Mouse (Mus musculus) limb, embryonic 12.5 days (tissue): Measurements from ENCODE around the gene Pld1. TPM values are rescaled to one million over a fixed set of nuclear protein-coding genes. Genes with fewer than 3 reads are reported as not detected.

Source experiments
- ATAC-seq: fragments of 200-750 bp; cut with Nextera tagmentation; 2 replicates; pipeline ENCODE4 v1.8.0; 2017; ENCODE audit warnings: low read depth, moderate TSS enrichment; ENCODE audit not compliant: insufficient number of reproducible peaks, insufficient read depth, low FRiP score, low TSS enrichment
- H3K27ac ChIP-seq: fragments of 300-500 bp; sonication (generic); 2 replicates; pipeline ENCODE4 v1.5.1; 2016; ENCODE audit warnings: mild to moderate bottlenecking, moderate library complexity
- H3K27me3 ChIP-seq: fragments of 300-500 bp; sonication (generic); 2 replicates; pipeline ENCODE4 v1.6.1; 2016; ENCODE audit warnings: mild to moderate bottlenecking, moderate library complexity
- H3K36me3 ChIP-seq: fragments of 300-500 bp; sonication (generic); 2 replicates; pipeline ENCODE4 v1.6.1; 2016; ENCODE audit warnings: mild to moderate bottlenecking, moderate library complexity
- H3K4me1 ChIP-seq: fragments of 300-500 bp; sonication (generic); replicated peaks from 2 replicates; pipeline ENCODE4 v1.6.1; 2016
- H3K4me2 ChIP-seq: fragments of 300-500 bp; sonication (generic); 2 replicates; pipeline ENCODE4 v1.6.1; 2016; ENCODE audit warnings: mild to moderate bottlenecking, moderate library complexity
- H3K4me3 ChIP-seq: fragments of 300-500 bp; sonication (generic); replicated peaks from 2 replicates; pipeline ENCODE4 v1.5.1; 2016; ENCODE audit warnings: mild to moderate bottlenecking
- H3K9ac ChIP-seq: fragments of 300-500 bp; sonication (generic); replicated peaks from 2 replicates; pipeline ENCODE4 v1.6.1; 2016; ENCODE audit warnings: mild to moderate bottlenecking, moderate library complexity
- H3K9me3 ChIP-seq: fragments of 300-500 bp; sonication (generic); 2 replicates; pipeline ENCODE4 v1.6.1; 2016; ENCODE audit warnings: mild to moderate bottlenecking, moderate library complexity
- WGBS: fragments of 180-500 bp; shearing (Covaris S2); methylation state at CpG from one replicate; pipeline ENCODE4 v1.1.7; 2016; 5-methylcytosine and 5-hydroxymethylcytosine counted together
- polyA plus RNA-seq: library from polyadenylated mRNA; unstranded; fragments of >200 nt; fragmentation: Nextera tagmentation; extraction: Ambion mirVana; gene quantifications from 2 replicates; pipeline ENCODE4 v1.2.1, GENCODE M21; 2016

Gene Pld1
- polyA plus RNA-seq, 1 experiment from 2014 or later, result 2.8 TPM

DNA sequence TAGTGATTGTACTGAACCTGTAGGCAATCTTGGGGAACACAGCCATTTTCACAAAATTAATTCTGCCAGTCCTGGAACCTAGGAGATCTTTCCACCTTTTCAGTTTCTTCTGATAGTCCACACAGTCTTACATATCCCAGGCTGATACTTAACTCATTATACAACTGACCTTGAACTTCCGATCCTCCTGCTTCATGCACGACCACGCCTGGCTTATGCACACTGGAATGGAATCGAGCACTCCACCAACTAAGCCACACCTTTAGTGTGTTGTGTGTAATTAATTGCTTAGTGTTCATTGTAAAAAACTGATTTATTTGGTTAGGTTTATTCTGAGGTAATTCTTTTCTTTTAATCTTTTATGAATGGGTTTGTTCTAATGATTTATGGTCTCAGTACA, 122.2 kb downstream of the Pld1 start:
- no peak overlapping the region for H3K4me2 ChIP-seq
- WGBS, result 61% methylated on average over 4 of the region's 4 CpGs
- ATAC-seq, result no peak

DNA sequence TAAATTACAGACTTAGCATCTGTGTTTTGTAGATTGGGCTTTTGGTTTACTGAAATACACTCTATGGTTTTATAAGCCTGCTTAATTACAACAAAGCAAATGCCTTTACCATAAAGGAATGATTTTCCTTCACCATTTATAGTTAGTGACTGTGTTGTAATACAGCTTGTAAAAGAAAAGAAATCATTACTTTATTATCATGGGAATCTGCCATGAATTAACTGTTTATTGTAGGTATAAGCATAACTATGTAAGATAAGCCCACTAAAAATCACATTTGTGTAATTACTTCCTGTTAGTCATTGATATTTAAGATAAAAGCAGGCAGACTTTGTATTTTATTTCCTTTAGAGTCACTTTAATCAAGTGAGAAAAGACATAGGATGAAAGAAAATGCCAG, 122.7 kb downstream of the Pld1 start:
- no peak overlapping the region for H3K27ac ChIP-seq
- H3K27me3 ChIP-seq, result 0 out of 2 replicates have a peak, but pooled peaks cover 4% of the 10 kb centered on the region
- H3K4me2 ChIP-seq, result no peak overlapping the region
- H3K9ac ChIP-seq, result no peak overlapping the region
- H3K36me3 ChIP-seq, result no peaks in the 10 kb centered on the region
- H3K4me3 ChIP-seq, result no peak overlapping the region
- ATAC-seq, result no peak
- H3K9me3 ChIP-seq, result no peaks in the 10 kb centered on the region
- no peaks in the 10 kb centered on the region for H3K4me1 ChIP-seq

More for the DNA sequence above, 122.2 kb downstream of the Pld1 start:
- no peak overlapping the region for H3K9ac ChIP-seq
- H3K4me3 ChIP-seq, result no peak overlapping the region
- no peaks in the 10 kb centered on the region for H3K9me3 ChIP-seq
- no peaks in the 10 kb centered on the region for H3K36me3 ChIP-seq
- no peaks in the 10 kb centered on the region for H3K4me1 ChIP-seq
- no peak overlapping the region for H3K27ac ChIP-seq
- 0 out of 2 replicates have a peak, but pooled peaks cover 4% of the 10 kb centered on the region for H3K27me3 ChIP-seq

DNA sequence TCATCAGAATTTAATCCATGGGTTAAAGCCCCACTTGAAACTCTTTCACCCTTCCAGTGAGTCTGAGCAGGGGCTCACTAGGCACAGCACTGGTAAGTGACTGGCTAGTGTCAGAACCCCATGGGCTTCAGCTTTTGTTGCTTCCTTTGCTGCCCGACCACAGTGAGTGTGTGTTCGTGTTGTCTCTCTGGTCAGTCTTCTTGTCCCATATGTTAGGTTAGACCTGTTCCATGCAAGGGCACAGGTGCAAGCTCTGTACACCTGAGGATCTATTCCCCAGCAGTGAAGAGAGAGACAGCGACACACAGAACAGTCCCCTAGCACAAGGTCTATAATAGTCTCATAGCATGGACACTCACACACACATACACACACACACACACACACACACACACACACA, 140.7 kb downstream of the Pld1 start:
- Histone ChIP-seq H3K4me3 (no peak overlapping the region), H3K27ac (no peak overlapping the region), H3K4me1 (peaks cover 3% of the 10 kb centered on the region; the same call in 1 of the 2 replicates), H3K36me3 (no peaks in the 10 kb centered on the region), H3K9ac (no peak overlapping the region), H3K9me3 (0 out of 2 replicates have a peak, but pooled peaks cover 4% of the 10 kb centered on the region), H3K4me2 (no peak overlapping the region), H3K27me3 (no peaks in the 10 kb centered on the region)
- 94% methylated on average over 3 of the region's 3 CpGs for WGBS
- ATAC-seq, result no peak

DNA sequence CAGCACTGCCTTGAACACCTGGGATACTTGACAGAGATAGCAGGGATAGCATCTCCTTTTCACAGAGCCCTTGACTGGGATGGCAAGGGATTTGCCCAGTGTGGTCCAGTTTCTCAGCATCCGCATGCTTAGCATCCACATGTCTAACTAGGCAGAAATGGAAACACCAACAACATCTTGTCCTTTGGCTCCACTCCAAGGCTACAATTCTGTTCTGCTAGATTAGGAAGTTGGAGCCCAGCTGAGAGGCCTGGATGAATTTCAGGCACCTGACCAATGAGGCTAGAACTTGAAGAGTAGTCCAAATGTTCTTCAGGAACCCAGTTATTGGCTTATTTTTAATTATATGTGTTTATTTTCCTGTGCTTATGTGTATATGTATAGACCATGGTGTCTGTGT, 141.6 kb downstream of the Pld1 start:
- ATAC-seq, result no peak
- H3K36me3 ChIP-seq, result no peaks in the 10 kb centered on the region
- H3K9me3 ChIP-seq, result 0 out of 2 replicates have a peak, but pooled peaks cover 4% of the 10 kb centered on the region
- H3K4me2 ChIP-seq, result no peak overlapping the region
- H3K4me1 ChIP-seq, result peaks cover 7% of the 10 kb centered on the region; the same call in 1 of the 2 replicates
- no peaks in the 10 kb centered on the region for H3K27me3 ChIP-seq
- no peak overlapping the region for H3K27ac ChIP-seq
- 97% methylated on average over 1 of the region's 1 CpGs for WGBS
- no peak overlapping the region for H3K9ac ChIP-seq
- no peak overlapping the region for H3K4me3 ChIP-seq

DNA sequence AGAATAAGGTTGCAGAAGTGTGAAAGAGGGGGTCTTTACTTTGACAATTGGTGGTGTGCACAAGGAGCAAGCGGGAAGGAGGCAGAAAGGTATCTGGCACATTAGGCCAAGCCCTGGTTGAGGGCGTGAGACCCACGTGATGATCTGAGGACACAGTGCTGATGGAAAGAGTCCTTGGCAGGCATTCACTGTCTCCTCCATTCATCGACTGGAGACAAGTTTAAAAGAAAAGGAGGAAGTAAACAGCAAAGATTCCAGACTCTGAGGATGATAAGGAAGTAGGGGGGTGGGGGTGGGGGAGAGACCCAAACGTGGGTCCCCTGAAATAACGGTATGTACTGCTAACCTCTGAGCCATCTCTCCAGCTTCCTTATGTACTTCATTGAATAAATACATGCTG, 142.5 kb downstream of the Pld1 start:
- no peaks in the 10 kb centered on the region for H3K27me3 ChIP-seq
- H3K4me1 ChIP-seq, result peaks cover 7% of the 10 kb centered on the region; the same call in 1 of the 2 replicates
- H3K4me3 ChIP-seq, result no peak overlapping the region
- H3K9ac ChIP-seq, result no peak overlapping the region
- H3K36me3 ChIP-seq, result no peaks in the 10 kb centered on the region
- no peak overlapping the region for H3K4me2 ChIP-seq
- ATAC-seq, result no peak
- H3K27ac ChIP-seq, result no peak overlapping the region
- WGBS, result 77% methylated on average over 6 of the region's 6 CpGs
- 0 out of 2 replicates have a peak, but pooled peaks cover 4% of the 10 kb centered on the region for H3K9me3 ChIP-seq

DNA sequence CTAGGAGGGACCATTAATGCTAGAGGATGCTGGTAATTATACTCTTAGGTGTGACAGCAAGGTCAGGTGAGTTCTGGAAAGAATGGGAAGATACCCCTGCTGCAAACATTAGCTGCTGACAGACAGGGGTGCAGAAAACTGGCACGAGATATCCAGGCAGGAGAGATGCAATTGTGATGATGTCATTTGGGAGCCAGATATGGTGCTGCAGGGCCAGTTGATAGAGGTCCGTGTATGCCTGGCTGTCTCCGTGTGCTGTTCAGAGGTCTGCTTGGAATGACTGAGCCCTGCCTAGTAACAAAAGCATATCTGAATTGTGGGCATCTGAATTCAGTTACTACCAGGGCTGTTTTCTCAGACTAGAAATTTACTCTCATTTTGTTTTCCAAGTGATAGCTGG, 144.7 kb downstream of the Pld1 start:
- Histone ChIP-seq H3K9ac (no peak overlapping the region), H3K27ac (no peak overlapping the region), H3K4me1 (peaks cover 7% of the 10 kb centered on the region; the same call in 1 of the 2 replicates), H3K9me3 (no peaks in the 10 kb centered on the region), H3K4me2 (no peak overlapping the region), H3K27me3 (no peaks in the 10 kb centered on the region), H3K36me3 (no peaks in the 10 kb centered on the region), H3K4me3 (no peak overlapping the region)
- 72% methylated on average over 3 of the region's 3 CpGs for WGBS
- no peak for ATAC-seq

DNA sequence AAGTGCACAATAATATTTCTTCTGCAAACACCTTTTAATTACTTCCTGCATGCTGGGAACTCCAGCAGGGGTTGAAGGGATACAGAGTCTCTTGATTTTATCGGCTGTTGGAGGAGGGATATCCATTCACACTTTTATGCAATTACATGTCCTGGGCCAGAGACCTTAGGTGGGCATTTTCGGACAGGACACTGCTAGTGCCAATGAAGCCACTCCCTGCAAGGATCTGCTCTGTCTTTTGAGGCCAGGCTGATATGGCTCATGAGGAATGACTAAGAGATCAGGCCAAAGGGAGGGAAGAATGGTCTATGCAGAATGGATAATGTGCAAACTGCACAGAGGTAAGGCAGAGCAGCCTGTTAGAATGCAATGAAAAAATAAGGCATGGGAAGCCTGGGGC, 145.8 kb downstream of the Pld1 start:
- 30% methylated on average over 2 of the region's 2 CpGs for WGBS
- H3K27ac ChIP-seq, result no peak overlapping the region
- H3K4me2 ChIP-seq, result no peak overlapping the region
- peaks cover 15% of the 10 kb centered on the region for H3K4me1 ChIP-seq
- no peak overlapping the region for H3K9ac ChIP-seq
- H3K4me3 ChIP-seq, result no peak overlapping the region
- no peaks in the 10 kb centered on the region for H3K36me3 ChIP-seq
- no peaks in the 10 kb centered on the region for H3K9me3 ChIP-seq
- H3K27me3 ChIP-seq, result no peaks in the 10 kb centered on the region
- ATAC-seq, result no peak

DNA sequence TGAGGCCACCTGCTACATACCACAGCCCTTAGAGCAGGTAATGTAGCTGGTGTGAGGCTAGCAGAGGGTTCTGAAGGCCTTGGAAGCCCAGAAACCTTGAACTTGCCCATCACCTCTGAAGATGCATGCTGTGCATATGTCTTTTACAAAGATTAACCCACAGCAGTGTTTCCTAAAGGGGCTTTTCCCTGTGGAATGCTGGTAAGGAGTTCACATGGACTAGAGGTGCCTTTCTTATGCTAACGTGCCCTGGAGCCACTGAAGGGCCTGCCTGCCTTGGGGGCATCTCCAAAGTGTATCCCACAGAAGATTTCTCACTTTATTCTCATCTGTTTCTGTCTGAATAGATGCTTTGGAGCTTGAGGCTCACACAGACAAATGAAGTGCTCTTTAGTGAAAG, 152.8 kb downstream of the Pld1 start:
- peaks cover 16% of the 10 kb centered on the region for H3K27me3 ChIP-seq
- H3K36me3 ChIP-seq, result no peaks in the 10 kb centered on the region
- H3K27ac ChIP-seq, result no peak overlapping the region
- H3K4me1 ChIP-seq, result peaks cover 15% of the 10 kb centered on the region
- 65% methylated on average over 1 of the region's 1 CpGs for WGBS
- H3K4me3 ChIP-seq, result no peak overlapping the region
- H3K4me2 ChIP-seq, result no peak overlapping the region
- H3K9me3 ChIP-seq, result no peaks in the 10 kb centered on the region
- no peak overlapping the region for H3K9ac ChIP-seq
- ATAC-seq, result no peak

DNA sequence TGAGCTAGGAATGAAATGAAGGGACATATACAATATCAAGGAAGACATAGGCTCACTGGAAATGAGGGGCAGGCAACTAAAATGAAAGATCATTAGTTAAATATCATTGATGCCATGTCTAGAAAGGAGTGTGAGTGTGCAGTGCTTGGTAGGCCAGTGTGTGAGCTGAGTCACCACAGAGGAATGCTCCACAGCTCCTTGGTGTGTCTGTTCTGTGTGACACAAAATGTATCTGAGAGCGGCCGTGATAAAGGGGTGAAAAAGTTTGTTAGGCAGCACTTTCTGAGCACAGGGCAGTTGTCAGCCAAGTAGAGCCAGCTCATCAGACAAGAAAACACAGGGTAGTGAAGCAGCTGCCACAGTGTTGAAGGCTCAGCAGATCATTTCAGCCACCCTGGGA, 153.2 kb downstream of the Pld1 start:
- no peak for ATAC-seq
- H3K4me2 ChIP-seq, result no peak overlapping the region
- WGBS, result 77% methylated on average over 2 of the region's 2 CpGs
- peaks cover 16% of the 10 kb centered on the region for H3K27me3 ChIP-seq
- no peaks in the 10 kb centered on the region for H3K9me3 ChIP-seq
- H3K4me3 ChIP-seq, result no peak overlapping the region
- H3K27ac ChIP-seq, result no peak overlapping the region
- no peak overlapping the region for H3K9ac ChIP-seq
- H3K4me1 ChIP-seq, result peaks cover 15% of the 10 kb centered on the region
- H3K36me3 ChIP-seq, result no peaks in the 10 kb centered on the region

DNA sequence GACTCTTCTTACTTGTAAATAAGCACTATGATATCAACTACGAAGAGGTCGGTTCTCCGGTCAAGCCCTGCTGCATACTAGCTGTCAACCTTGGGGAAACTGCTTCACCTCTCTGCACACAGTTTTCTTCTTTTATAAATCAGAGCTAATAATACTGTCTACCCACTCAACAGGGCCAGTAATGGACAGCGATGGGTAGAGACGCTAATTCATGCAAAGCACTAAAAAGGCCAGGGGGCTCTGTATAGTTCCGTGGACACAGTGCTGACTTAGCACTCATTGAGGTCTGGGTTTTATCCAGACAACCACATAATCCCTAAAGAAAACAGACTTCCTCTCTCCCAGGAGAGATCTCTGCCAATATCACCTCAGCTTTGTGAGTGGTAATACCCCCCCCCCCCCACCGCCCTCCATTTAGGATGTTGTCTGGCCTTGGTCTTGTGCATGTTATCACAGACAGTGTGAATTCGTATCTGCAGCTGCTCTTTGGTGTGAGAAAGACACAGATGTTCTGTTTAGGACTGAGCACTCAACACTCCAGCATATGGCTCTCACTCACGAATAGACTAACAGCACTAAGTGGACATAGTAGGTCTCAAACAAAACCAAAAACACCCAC, 155.3 kb downstream of the Pld1 start:
- WGBS, result 72% methylated on average over 9 of the region's 9 CpGs
- no peak overlapping the region for H3K4me3 ChIP-seq

DNA sequence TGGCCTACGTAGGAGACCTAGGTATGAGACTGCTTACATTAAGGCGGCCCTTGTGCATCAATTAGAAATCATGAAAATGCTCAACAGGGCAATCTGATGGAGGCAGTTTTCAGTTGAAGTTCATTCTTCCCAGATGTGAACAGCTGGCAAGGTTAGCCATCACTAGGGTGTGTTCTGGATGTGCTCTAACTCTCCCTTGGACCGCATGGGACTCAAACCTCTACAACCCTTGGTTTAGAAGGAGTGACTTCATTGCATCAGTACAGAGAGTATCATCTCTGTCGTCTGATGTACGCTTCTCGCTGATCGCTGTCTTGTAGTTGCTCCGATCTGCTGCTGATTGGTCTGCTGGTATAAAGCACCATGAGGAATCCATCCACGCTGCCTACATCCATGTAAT, 157.0 kb downstream of the Pld1 start:
- WGBS, result 98% methylated on average over 9 of the region's 9 CpGs
- Histone ChIP-seq H3K27ac (no peak overlapping the region), H3K4me1 (0 out of 2 replicates have a peak, but pooled peaks cover 5% of the 10 kb centered on the region), H3K9ac (no peak overlapping the region), H3K27me3 (peaks cover 12% of the 10 kb centered on the region), H3K4me2 (no peak overlapping the region), H3K4me3 (no peak overlapping the region), H3K36me3 (no peaks in the 10 kb centered on the region), H3K9me3 (no peaks in the 10 kb centered on the region)
- ATAC-seq, result no peak

More for the DNA sequence above, 155.3 kb downstream of the Pld1 start:
- Histone ChIP-seq H3K27ac (no peak overlapping the region), H3K36me3 (no peaks in the 10 kb centered on the region), H3K4me1 (peaks cover 11% of the 10 kb centered on the region), H3K4me2 (no peak overlapping the region), H3K9ac (no peak overlapping the region), H3K27me3 (peaks cover 16% of the 10 kb centered on the region), H3K9me3 (no peaks in the 10 kb centered on the region)
- ATAC-seq, result no peak

DNA sequence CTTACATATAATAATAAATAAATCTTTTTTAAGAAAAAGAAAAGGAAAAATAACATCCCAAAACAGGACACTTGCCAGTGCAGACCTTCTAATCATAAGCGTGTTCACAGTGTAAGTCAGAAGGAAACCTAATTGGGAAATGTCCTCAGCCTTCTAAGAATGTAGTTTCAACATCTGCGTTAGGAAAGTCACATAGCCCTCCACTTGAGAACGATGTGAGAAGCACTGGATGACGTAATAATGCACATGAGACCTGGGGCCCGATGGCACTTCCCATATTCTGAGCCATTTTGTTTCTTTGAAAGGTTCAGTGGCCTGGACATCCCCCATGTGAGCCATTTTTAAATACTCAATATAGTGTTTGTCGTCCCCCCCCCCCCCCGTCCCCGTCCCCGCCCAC, 160.7 kb downstream of the Pld1 start:
- Histone ChIP-seq H3K4me1 (no peaks in the 10 kb centered on the region), H3K9me3 (no peaks in the 10 kb centered on the region), H3K4me3 (no peak overlapping the region), H3K36me3 (no peaks in the 10 kb centered on the region), H3K27me3 (no peaks in the 10 kb centered on the region), H3K9ac (no peak overlapping the region), H3K27ac (no peak overlapping the region), H3K4me2 (no peak overlapping the region)
- WGBS, result 87% methylated on average over 6 of the region's 9 CpGs
- no peak for ATAC-seq
